Mouse (Mus musculus) megakaryocyte, embryonic 14.5 days (primary cell): ENCODE measurements around the gene Fgfr2.

ENCODE experiments used
- FLI1 ChIP-seq: IDR thresholded peaks from 2 replicates; pipeline ENCODE4 v1.6.1; 2012; ENCODE audit warnings: low read length, inconsistent platforms, mixed read lengths
- GATA1 ChIP-seq: IDR thresholded peaks from 3 replicates; pipeline ENCODE4 v1.6.1; 2012; ENCODE audit warnings: mixed read lengths, low read length, inconsistent platforms, borderline replicate concordance

- no peak for TF ChIP-seq GATA1
- TF ChIP-seq FLI1, result no peak
Observed at GRCm38 (mm10) chr7:132306671-132307412, 816.3 kb downstream of the Fgfr2 start.
